Comparison of ENCODE assay signal across 8 mouse cellular contexts in genomic region chrX:95968594-95968965, GRCm38 (mm10). TPM values are rescaled to one million over a fixed set of nuclear protein-coding genes. Genes with fewer than 3 reads are reported as not detected.
A peak's percentile ranks its signal among the peaks of the same experiment; 100 is the strongest.
DNase-seq lines count a peak whose midpoint lies in the region; ATAC-seq and TF ChIP-seq lines count a peak whose summit lies in the region.

No protein-coding gene starts in this region.

- H3K27ac ChIP-seq in ES-E14 (ENCODE audit: insufficient read depth, low read depth, low read length, poor library complexity, severe bottlenecking): peak overlapping the region; percentile 25; the same call in 1 of the 2 replicates
- H3K27ac ChIP-seq in forebrain, embryonic 16.5 days (ENCODE audit: low read length): peak overlapping the region; percentile 56
- peak overlapping the region; percentile 85 for H3K27ac ChIP-seq in olfactory bulb, adult 2 months (ENCODE audit: insufficient read depth, low read depth, low read length)

- in situ Hi-C loops in ES-E14 (cut with MboI; ENCODE audit: low sequenced_read_pairs in 2 of 2, unreplicated experiment in 2 of 2): no loop called here

- H3K27me3 ChIP-seq in forebrain, embryonic 16.5 days (replicated peaks; ENCODE audit: control insufficient read depth, insufficient read depth, low read length): no peaks in the 10 kb centered on the region

- TF ChIP-seq CTCF in olfactory bulb, adult 2 months (IDR thresholded peaks at IDR 0.05; ENCODE audit: insufficient read depth, low read depth, low read length): 0 out of 2 replicates have a peak, but pooled peaks have one; percentile 25

- H3K9me3 ChIP-seq in ES-E14 (ENCODE audit: control insufficient read depth, insufficient read depth, low read depth, low read length): no peaks in the 10 kb centered on the region
- H3K9me3 ChIP-seq in forebrain, embryonic 16.5 days (ENCODE audit: control insufficient read depth, low read length): no peaks in the 10 kb centered on the region

- no peaks in the 10 kb centered on the region for H3K36me3 ChIP-seq in ES-E14 (ENCODE audit: control insufficient read depth, insufficient read depth, low read length, poor library complexity, severe bottlenecking)
- H3K36me3 ChIP-seq in forebrain, embryonic 16.5 days (ENCODE audit: control insufficient read depth, insufficient read depth): no peaks in the 10 kb centered on the region

- DNase-seq in ES-E14 (ENCODE audit: low read depth, low spot score): peak; percentile 79
- peak; percentile 73 to 91 for DNase-seq in cerebellum, adult 18-20 months
- peak; percentile 31 to 49 for DNase-seq in heart, postnatal 36 days
- peak; percentile 60 to 79 for DNase-seq in layer of hippocampus, adult 18-20 months (ENCODE audit: low spot score in 2 of 2)
- DNase-seq in lung, adult 18-20 months: peak; percentile 82 to 88
- peak; percentile 70 to 80 for DNase-seq in thymus, adult 18-20 months

- intact Hi-C loops in heart, postnatal 36 days (cut with DNase I): no loop called here

- peak overlapping the region; percentile 63 for H3K4me2 ChIP-seq in forebrain, embryonic 16.5 days (ENCODE audit: low read length)

- peak overlapping the region; percentile 72 for H3K9ac ChIP-seq in ES-E14 (ENCODE audit: insufficient read depth, low read depth, low read length, poor library complexity, severe bottlenecking)
- peak overlapping the region; percentile 66 for H3K9ac ChIP-seq in forebrain, embryonic 16.5 days (replicated peaks; ENCODE audit: low read depth, low read length)

- peaks cover 0 to 7% of the 10 kb centered on the region in 2 experiments; a peak in 1 of 4 replicates for H3K4me1 ChIP-seq in ES-E14 (ENCODE audit: control insufficient read depth in 2 of 2, insufficient read depth in 2 of 2, low read length in 2 of 2, poor library complexity in 1 of 2)
- H3K4me1 ChIP-seq in forebrain, embryonic 16.5 days (replicated peaks; ENCODE audit: control insufficient read depth, insufficient read depth, low read length): no peaks in the 10 kb centered on the region; the same call in 1 of the 2 replicates
- 0 out of 2 replicates have a peak, but pooled peaks cover 6% of the 10 kb centered on the region for H3K4me1 ChIP-seq in olfactory bulb, adult 2 months (ENCODE audit: control insufficient read depth, insufficient read depth, low read length)

- 18% methylated on average over 6 of the region's 6 CpGs for WGBS in forebrain, embryonic 16.5 days
- WGBS in olfactory bulb, adult 2 months: 18% methylated on average over 6 of the region's 6 CpGs

- peak overlapping the region; percentile 63 to 96 for H3K4me3 ChIP-seq in ES-E14 (ENCODE audit: insufficient read depth in 1 of 2, low read depth in 1 of 2, low read length in 2 of 2, poor library complexity in 1 of 2, severe bottlenecking in 1 of 2)
- peak overlapping the region; percentile 45 for H3K4me3 ChIP-seq in forebrain, embryonic 16.5 days (replicated peaks; ENCODE audit: low read length)
- peak overlapping the region; percentile 57 for H3K4me3 ChIP-seq in olfactory bulb, adult 2 months (ENCODE audit: insufficient read depth, low read depth, low read length)

- ATAC-seq in forebrain, embryonic 16.5 days: peak; percentile 96

- no peak for TF ChIP-seq POLR2A in olfactory bulb, adult 2 months (IDR thresholded peaks at IDR 0.05; ENCODE audit: insufficient read depth, low read depth, low read length)

TF ChIP-seq in ES-E14, 5 proteins besides CTCF, POLR2A, EP300 and RAD21:
- no peak for TF ChIP-seq HCFC1 (IDR thresholded peaks at IDR 0.05; ENCODE audit: borderline replicate concordance, insufficient read depth, low read length)
- TF ChIP-seq MAFK (IDR thresholded peaks at IDR 0.05; ENCODE audit: insufficient read depth, low read depth, low read length): no peak
- no peak for TF ChIP-seq ZNF384 (IDR thresholded peaks at IDR 0.05; ENCODE audit: low read depth, low read length)
- no peak for TF ChIP-seq ZC3H11A (IDR thresholded peaks at IDR 0.05; ENCODE audit: borderline replicate concordance, low read depth, low read length)
- TF ChIP-seq CHD2 (IDR thresholded peaks at IDR 0.05; ENCODE audit: low read depth, low read length): no peak

RNA-seq across cellular contexts. Expression of gene Las1l, which starts 11.8 kb away (rescaled TPM):
- total RNA-seq in ES-E14 (2012; rRNA removed): 51.7 and 56.1 TPM in 2 replicates
- polyA plus RNA-seq in forebrain, embryonic 16.5 days (2015; fragmentation: Nextera tagmentation; extraction: Ambion mirVana): 81.4 and 104 TPM in 2 replicates
- 10 to 100 TPM; 37.1 to 42.0 TPM for total RNA-seq in heart, postnatal 36 days (2021)
- 10 to 100 TPM; 49.4 to 52.8 TPM for total RNA-seq in layer of hippocampus, adult 18-20 months (2021)
- not detected in 2 replicates for polyA plus RNA-seq in olfactory bulb, adult 2 months (2012; ENCODE audit: insufficient read depth, insufficient read length, low replicate concordance, missing spikeins)

Comparison
In these comparisons a context has a peak if more than half of its experiments do, and no peak if none do; other contexts are left out.
1. Peak in every context shown above with its lines: DNase-seq, ATAC-seq, H3K4me3 ChIP-seq and H3K27ac ChIP-seq.
2. H3K27ac ChIP-seq: peak in every context shown above with its lines; median percentile 85 in olfactory bulb, adult 2 months; 56 in forebrain, embryonic 16.5 days; 25 in ES-E14.